Mouse (Mus musculus) left cerebral cortex, adult 18-20 months (tissue): Measurements from ENCODE around the gene Gm45337. TPM values are rescaled to one million over a fixed set of nuclear protein-coding genes. Genes with fewer than 3 reads are reported as not detected.
A peak's percentile ranks its signal among the peaks of the same experiment; 100 is the strongest.

Experiments
- DNase-seq, 2 experiments: peaks; one replicate each; pipeline ENCODE4 v3.0.0; 2021 to 2022; ENCODE audit warnings: low spot score in 2 of 2, mixed read lengths in 1 of 2
- total RNA-seq, 2 experiments: library from RNA; stranded (reverse); gene quantifications; 2 replicates each; pipeline ENCODE4 v1.2.3; 2021

Gene Gm45337
- total RNA-seq, 2 experiments from 2014 or later: not detected

DNA sequence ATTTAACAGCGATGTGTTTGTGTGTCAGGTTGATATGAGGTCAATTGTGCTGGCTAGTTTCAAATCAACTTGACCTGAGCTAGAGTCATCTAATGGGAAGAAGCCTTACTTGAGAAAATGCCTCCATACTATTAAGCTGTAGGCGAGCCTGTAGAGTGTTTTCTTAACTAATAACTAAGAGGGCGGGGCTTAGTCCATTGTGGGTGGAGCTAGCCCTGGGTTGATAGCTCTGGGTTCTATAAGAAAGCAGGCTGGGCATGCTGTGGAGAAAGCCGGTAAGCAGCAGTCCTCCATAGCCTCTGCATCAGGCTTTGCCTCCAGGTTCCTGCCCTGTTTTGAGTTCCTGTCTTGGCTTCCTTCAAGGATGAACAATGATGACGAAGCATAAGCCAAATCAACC is 39.7 kb downstream of the Gm45337 start:
- DNase-seq: no peak

DNA sequence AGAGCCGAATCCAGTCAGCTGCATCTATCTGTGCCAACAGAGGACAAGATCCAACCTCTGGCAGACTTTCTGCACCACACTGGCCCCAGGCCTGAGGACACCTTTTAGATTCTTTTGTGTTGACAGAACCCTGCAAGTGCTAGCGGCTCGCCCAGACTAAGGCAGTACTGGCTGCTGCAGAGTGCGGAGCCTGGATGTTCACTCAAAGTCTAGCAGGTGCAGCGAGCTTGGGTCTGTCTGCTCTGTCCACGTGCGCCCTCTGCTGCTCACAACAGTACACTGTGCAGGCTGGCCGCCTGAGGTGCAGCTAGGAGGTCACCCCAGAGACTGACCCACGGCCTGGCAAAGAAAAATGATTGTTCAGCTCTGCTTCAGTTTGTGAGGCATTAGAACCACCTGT is 46.6 kb downstream of the Gm45337 start:
- peak; percentile 82 for DNase-seq

DNA sequence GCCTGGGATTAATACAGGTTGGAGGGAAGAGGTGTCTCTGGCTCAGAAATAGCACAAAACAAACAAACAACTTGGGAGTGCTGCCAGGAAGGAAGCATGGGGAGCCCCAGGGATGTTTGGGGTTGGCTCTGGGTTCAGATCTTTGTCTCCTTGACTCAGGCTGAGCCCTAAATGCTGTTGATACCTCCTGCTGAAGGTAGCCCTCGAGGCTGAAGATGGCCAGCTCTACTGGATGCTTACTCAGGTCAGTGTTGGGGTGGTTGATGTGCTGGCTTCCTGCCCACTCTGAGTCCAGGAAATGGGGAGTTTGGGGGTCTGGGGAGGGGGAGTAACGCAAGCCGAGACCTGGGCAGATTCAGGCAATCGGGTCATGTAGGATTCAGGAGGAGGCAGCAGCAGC is 47.7 kb downstream of the Gm45337 start:
- DNase-seq: no peak

DNA sequence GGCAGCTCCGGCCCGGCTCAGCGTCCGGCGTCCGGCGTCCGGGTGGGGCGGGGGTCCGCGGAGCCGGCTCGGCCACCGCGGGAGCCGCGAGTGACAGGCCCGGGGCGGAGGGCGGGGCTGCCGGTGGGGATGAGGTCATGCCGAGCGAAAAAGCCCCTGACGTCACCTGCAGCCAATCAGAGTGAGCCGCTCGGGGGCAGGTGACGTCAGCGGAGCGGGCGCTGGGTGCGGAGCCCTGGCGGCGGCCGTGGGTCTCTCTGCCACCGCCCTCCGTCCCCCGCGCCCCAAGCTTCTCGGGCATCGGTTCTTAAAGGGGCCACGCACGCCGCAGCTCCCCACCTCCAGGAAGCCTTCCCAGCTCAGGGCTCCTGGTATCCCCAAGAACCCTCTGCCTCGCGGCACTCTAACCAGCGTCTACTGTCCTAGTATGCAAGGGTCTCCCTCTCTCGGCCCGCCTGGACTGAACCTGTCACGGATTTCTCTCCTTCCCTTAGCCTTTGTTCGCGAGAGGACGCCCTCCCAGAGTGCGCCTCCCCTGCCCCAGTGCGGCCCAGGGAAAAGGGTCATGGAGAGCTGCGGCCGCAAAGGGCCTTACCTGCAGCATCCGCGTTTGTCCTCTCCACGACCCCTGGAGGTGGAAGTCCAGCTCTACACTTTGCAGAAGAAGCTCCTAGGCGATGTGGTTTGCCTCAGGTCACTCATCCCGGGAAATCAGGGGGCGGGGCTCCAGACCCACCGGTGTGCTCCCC is 49.0 kb downstream of the Gm45337 start, which contains the start of gene Dusp8:
Gene Dusp8, minus strand, starts transcription at position 661 of the 749 bp plus-strand sequence.
- DNase-seq: peak; percentile 97

DNA sequence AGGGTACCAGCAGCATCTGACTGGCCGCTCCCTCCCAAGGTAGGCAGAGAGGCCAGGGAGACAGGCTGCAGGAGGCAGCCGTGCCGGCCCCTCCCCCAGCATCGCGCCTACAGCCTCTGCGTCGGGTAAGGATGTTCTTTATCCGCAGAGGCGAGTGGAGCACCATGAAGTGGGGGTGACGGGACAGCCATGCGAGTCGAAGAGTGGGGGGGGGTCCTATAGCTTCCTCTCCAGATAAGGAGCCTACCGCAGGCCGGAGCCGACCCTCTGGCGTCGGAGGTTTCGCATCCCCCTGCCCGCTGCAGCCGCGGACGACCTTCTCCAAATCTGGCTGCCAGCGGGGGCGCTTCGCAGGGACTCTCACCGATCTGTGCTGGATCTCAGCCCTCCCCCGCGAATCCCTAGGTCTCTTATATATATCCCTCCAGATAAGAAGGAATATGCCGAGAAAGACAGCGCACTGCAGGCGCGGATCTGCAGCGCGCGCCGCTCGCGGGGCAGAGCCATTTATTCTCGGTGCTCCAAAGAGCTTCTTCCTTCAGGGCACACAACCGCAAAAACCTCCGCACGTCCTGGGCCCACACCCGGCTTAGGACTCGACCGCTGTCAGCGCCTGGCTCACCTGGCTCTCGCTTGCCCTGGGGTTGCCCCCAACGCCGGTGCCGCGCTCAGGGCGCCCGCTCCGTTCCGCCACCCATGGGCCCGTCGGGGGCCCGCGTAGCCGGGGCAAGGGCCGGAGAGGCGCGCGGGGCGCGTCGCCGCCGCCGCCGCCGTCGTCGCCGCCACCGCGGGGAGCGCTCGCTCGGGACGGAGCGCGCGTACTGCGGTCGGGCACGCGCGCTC is 49.9 kb downstream of the Gm45337 start:
- peak; percentile 73 to 84 for DNase-seq

DNA sequence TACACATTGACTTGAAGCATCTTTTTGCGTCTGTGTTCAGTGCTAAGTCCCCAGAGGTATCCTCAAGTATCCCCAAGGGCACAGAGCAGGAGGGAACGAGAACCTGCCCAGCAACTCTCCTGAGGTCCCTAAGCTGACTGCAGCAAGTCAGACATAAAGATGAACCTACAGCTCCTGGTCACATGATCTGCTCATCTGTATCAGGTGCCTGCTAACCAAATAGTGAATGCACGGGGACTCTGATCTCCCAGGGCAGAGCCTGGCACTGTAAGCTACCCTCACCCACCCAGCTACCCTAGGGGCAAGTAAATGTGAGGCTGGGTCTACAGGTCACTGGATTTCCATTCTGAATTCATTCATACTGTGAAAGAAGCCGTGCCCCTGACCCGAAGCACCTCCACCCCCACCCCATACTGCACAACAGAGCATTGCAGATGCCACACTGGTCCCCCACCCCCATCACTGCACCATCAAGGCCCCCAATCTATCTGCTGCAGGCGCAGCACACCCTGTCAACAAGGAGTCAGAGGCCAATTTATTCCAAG is 50.6 kb downstream of the Gm45337 start:
- no peak for DNase-seq

Other genes with a start within 250 kb of the Gm45337 start
- gene Tollip, start 226.1 kb downstream of the Gm45337 start, total RNA-seq: 100 to 1,000 TPM; 114 to 115 TPM
- 100 to 1,000 TPM; 208 to 219 TPM for gene Brsk2, start 194.9 kb downstream of the Gm45337 start, total RNA-seq
- 10 to 100 TPM; 37.7 to 39.1 TPM for gene Mob2, start 83.5 kb downstream of the Gm45337 start, total RNA-seq
- 100 to 1,000 TPM; 150 to 154 TPM for gene Dusp8, start 48.8 kb downstream of the Gm45337 start, total RNA-seq
- gene Gm45618, start 23.9 kb downstream of the Gm45337 start, total RNA-seq: not detected
- not detected for gene Gm39115, start 8.6 kb downstream of the Gm45337 start, total RNA-seq
- gene Gm29735, start 12.5 kb upstream of the Gm45337 start, total RNA-seq: not detected
- not detected for gene Gm4553, start 21.1 kb upstream of the Gm45337 start, total RNA-seq
- not detected for gene Krtap5-2, start 31.4 kb upstream of the Gm45337 start, total RNA-seq
- gene Gm10153, start 45.8 kb upstream of the Gm45337 start, total RNA-seq: not detected
- not detected for gene Krtap5-3, start 56.8 kb upstream of the Gm45337 start, total RNA-seq
- gene Gm7579, start 67.3 kb upstream of the Gm45337 start, total RNA-seq: not detected
- gene Krtap5-5, start 85.4 kb upstream of the Gm45337 start, total RNA-seq: not detected
- gene Gm40460, start 96.5 kb upstream of the Gm45337 start, total RNA-seq: not detected
- not detected for gene Gm2431, start 113.7 kb upstream of the Gm45337 start, total RNA-seq
- not detected for gene Gm4559, start 129.8 kb upstream of the Gm45337 start, total RNA-seq
- not detected for gene Krtap5-1, start 152.5 kb upstream of the Gm45337 start, total RNA-seq
- not detected for gene Krtap5-4, start 158.9 kb upstream of the Gm45337 start, total RNA-seq
- gene Ifitm10, start 229.1 kb upstream of the Gm45337 start, total RNA-seq: 10 to 100 TPM; 35.2 to 38.2 TPM
- 1 to 10 TPM in 1 of 2 experiments, not detected in 1; 6.0 TPM for gene Gm49369, start 238.1 kb upstream of the Gm45337 start, total RNA-seq
- gene Ctsd, start 243.4 kb upstream of the Gm45337 start, total RNA-seq: 100 to 1,000 TPM; 307 to 342 TPM